Mouse (Mus musculus) frontal cortex, adult (tissue): Measurements from ENCODE around the gene Smyd5.

ENCODE experiments used
- ATAC-seq: cut with Nextera tagmentation; 2 replicates; pipeline ENCODE4 v1.9.2; 2017; ENCODE audit warnings: mild to moderate bottlenecking, moderate library complexity, mixed read lengths; ENCODE audit not compliant: low TSS enrichment

Smyd5 gene

GRCm38 (mm10) chr6:85491606-85492005 is 59.8 kb downstream of the Smyd5 start:
- no peak for ATAC-seq
